Mouse (Mus musculus): ENCODE data around the gene Ern1. TPM values are rescaled to one million over a fixed set of nuclear protein-coding genes. Genes with fewer than 3 reads are reported as not detected.
"Not testable (repeated sequence)": the region's sequence is repeated elsewhere in the genome, so short reads cannot be mapped to it uniquely, and the experiment has no call there.

The Ern1 gene
- polyA plus RNA-seq, 2 experiments = 2.9 to 4.6 TPM

DNA sequence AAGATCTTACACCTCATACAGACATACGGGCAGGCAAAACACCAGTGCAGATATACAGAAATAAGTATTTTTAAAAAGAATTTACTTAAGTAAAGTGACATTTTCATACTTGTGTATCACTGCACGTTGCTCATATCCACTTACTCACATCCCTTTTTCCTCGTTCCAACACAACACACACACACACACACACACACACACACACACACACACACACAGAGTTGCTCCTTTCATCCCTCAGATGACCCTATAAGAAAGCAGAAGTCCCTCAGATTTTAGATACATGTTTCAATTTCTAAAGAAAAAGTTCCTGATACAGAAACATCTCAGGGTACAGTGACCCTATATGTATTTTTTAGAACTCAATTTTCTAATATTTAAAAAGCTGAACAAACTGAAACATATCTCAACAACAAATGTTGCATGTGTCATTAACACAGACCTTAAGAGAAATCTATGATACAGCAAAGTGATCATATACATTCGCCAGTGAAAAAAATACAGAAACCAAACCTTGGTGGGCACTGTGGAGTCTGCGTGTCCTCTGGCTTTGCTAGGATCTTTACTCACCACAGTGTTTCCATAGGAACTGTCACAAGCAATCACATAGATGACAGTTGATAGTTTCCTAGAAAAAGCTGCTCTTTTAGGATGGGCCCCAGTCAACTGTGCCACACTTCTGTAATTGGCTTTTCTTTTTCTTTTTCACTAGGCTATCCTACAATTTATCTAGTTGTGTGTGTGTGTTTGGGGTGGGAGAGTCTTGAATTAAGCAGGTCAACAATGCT, 26.3 kb downstream of the Ern1 start:
- no peaks in the 10 kb centered on the region for H3K27me3 ChIP-seq (ENCODE audit: control insufficient read depth, insufficient read depth, low read length)
- TF ChIP-seq CTCF (IDR thresholded peaks at IDR 0.05; ENCODE audit: low read depth) (no peak), EP300 (IDR thresholded peaks at IDR 0.05; ENCODE audit: low read depth) (no peak)
- H3K27ac ChIP-seq = no peak overlapping the region
- H3K9ac ChIP-seq (replicated peaks) = no peak overlapping the region
- no peaks in the 10 kb centered on the region for H3K9me3 ChIP-seq (ENCODE audit: control insufficient read depth, low read length)
- H3K4me2 ChIP-seq (ENCODE audit: low read depth) = no peak overlapping the region
- 53% methylated on average over 5 of the region's 5 CpGs for WGBS (ENCODE audit: insufficient replicate concordance)
- no peak for ATAC-seq (ENCODE audit: insufficient read depth)
- H3K36me3 ChIP-seq (replicated peaks; ENCODE audit: control insufficient read depth, insufficient read depth, low read depth) = no peaks in the 10 kb centered on the region
- H3K4me3 ChIP-seq (ENCODE audit: insufficient read depth in 1 of 2, low read depth in 2 of 2, low read length in 2 of 2) = no peak overlapping the region
- H3K4me1 ChIP-seq (replicated peaks; ENCODE audit: control insufficient read depth in 2 of 2, insufficient read depth in 2 of 2, low read length in 1 of 2) = peaks cover 12 to 14% of the 10 kb centered on the region in 2 experiments; a peak in 3 of 4 replicates
- no peak for DNase-seq (ENCODE audit: low read depth in 3 of 3, low spot score in 3 of 3)

DNA sequence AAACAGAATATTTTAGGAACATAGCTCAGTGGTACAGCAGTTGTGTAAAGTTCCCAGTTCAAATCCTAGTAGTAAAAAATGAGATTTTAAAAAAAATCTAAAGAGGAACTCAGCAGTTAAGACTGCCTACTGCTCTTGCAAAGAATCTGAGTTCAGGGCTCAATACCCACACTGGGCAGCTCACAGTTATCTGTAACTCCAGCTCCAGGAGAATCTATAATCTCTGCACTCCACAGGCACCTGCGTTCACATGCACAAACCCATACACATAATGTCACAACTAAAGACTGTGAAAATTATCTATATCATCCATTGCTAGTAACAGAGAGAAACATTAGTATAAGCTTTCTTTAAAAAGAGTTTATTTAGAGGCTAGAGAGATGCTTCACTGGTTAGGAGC, 27.0 kb downstream of the Ern1 start:
- Histone ChIP-seq H3K4me2 (ENCODE audit: low read depth) (no peak overlapping the region), H3K36me3 (replicated peaks; ENCODE audit: control insufficient read depth, insufficient read depth, low read depth) (no peaks in the 10 kb centered on the region), H3K4me1 (replicated peaks; ENCODE audit: control insufficient read depth in 2 of 2, insufficient read depth in 2 of 2, low read length in 1 of 2) (peaks cover 12 to 14% of the 10 kb centered on the region in 2 experiments; a peak in 3 of 4 replicates), H3K27ac (no peak overlapping the region), H3K9ac (replicated peaks) (no peak overlapping the region), H3K27me3 (ENCODE audit: control insufficient read depth, insufficient read depth, low read length) (no peaks in the 10 kb centered on the region), H3K9me3 (ENCODE audit: control insufficient read depth, low read length) (no peaks in the 10 kb centered on the region), H3K4me3 (ENCODE audit: insufficient read depth in 1 of 2, low read depth in 2 of 2, low read length in 2 of 2) (no peak overlapping the region)
- no peak for TF ChIP-seq CTCF (IDR thresholded peaks at IDR 0.05; ENCODE audit: low read depth)
- TF ChIP-seq EP300 (IDR thresholded peaks at IDR 0.05; ENCODE audit: low read depth) = no peak
- 19% methylated on average over 1 of the region's 1 CpGs for WGBS (ENCODE audit: insufficient replicate concordance)
- ATAC-seq (ENCODE audit: insufficient read depth) = peak; percentile 35; the same call in 1 of the 2 replicates
- DNase-seq (ENCODE audit: low read depth in 3 of 3, low spot score in 3 of 3) = no peak

GRCm38 (mm10) chr11:106458540-106458939, 29.1 kb downstream of the Ern1 start:
- 62% methylated on average over 4 of the region's 4 CpGs for WGBS (ENCODE audit: insufficient replicate concordance)
- no peak overlapping the region for H3K27ac ChIP-seq
- peaks cover 12 to 14% of the 10 kb centered on the region in 2 experiments; a peak in 3 of 4 replicates for H3K4me1 ChIP-seq (replicated peaks; ENCODE audit: control insufficient read depth in 2 of 2, insufficient read depth in 2 of 2, low read length in 1 of 2)
- no peaks in the 10 kb centered on the region for H3K9me3 ChIP-seq (ENCODE audit: control insufficient read depth, low read length)
- TF ChIP-seq EP300 (IDR thresholded peaks at IDR 0.05; ENCODE audit: low read depth) (no peak), CTCF (IDR thresholded peaks at IDR 0.05; ENCODE audit: low read depth) (no peak)
- H3K27me3 ChIP-seq (ENCODE audit: control insufficient read depth, insufficient read depth, low read length) = no peaks in the 10 kb centered on the region
- H3K4me2 ChIP-seq (ENCODE audit: low read depth) = no peak overlapping the region
- no peak overlapping the region for H3K9ac ChIP-seq (replicated peaks)
- H3K36me3 ChIP-seq (replicated peaks; ENCODE audit: control insufficient read depth, insufficient read depth, low read depth) = no peaks in the 10 kb centered on the region
- ATAC-seq (ENCODE audit: insufficient read depth) (no peak), DNase-seq (ENCODE audit: low read depth in 3 of 3, low spot score in 3 of 3) (no peak)
- H3K4me3 ChIP-seq (ENCODE audit: insufficient read depth in 1 of 2, low read depth in 2 of 2, low read length in 2 of 2) = no peak overlapping the region

GRCm38 (mm10) chr11:106443646-106444045, 44.0 kb downstream of the Ern1 start:
- H3K36me3 ChIP-seq (replicated peaks; ENCODE audit: control insufficient read depth, insufficient read depth, low read depth) = no peaks in the 10 kb centered on the region
- H3K9me3 ChIP-seq (ENCODE audit: control insufficient read depth, low read length) = no peaks in the 10 kb centered on the region
- TF ChIP-seq CTCF (IDR thresholded peaks at IDR 0.05; ENCODE audit: low read depth) (no peak), EP300 (IDR thresholded peaks at IDR 0.05; ENCODE audit: low read depth) (no peak)
- H3K4me3 ChIP-seq (ENCODE audit: insufficient read depth in 1 of 2, low read depth in 2 of 2, low read length in 2 of 2) = no peak overlapping the region
- no peak for DNase-seq (ENCODE audit: low read depth in 3 of 3, low spot score in 3 of 3)
- 28% methylated on average over 3 of the region's 3 CpGs for WGBS (ENCODE audit: insufficient replicate concordance)
- no peak for ATAC-seq (ENCODE audit: insufficient read depth)
- H3K4me2 ChIP-seq (ENCODE audit: low read depth) = no peak overlapping the region
- H3K27ac ChIP-seq = no peak overlapping the region
- no peak overlapping the region for H3K9ac ChIP-seq (replicated peaks)
- peaks cover 13 to 17% of the 10 kb centered on the region in 2 experiments for H3K4me1 ChIP-seq (replicated peaks; ENCODE audit: control insufficient read depth in 2 of 2, insufficient read depth in 2 of 2, low read length in 1 of 2)
- H3K27me3 ChIP-seq (ENCODE audit: control insufficient read depth, insufficient read depth, low read length) = no peaks in the 10 kb centered on the region

- TF ChIP-seq CTCF (IDR thresholded peaks at IDR 0.05; ENCODE audit: low read depth) = peak; percentile 24; the same call in 1 of the 2 replicates
- H3K4me2 ChIP-seq (ENCODE audit: low read depth); H3K4me3 ChIP-seq (ENCODE audit: insufficient read depth in 1 of 2, low read depth in 2 of 2, low read length in 2 of 2); H3K9ac ChIP-seq (replicated peaks); H3K27ac ChIP-seq; DNase-seq (ENCODE audit: low read depth in 3 of 3, low spot score in 3 of 3); H3K9me3 ChIP-seq (ENCODE audit: control insufficient read depth, low read length); ATAC-seq (ENCODE audit: insufficient read depth); H3K27me3 ChIP-seq (ENCODE audit: control insufficient read depth, insufficient read depth, low read length); H3K36me3 ChIP-seq (replicated peaks; ENCODE audit: control insufficient read depth, insufficient read depth, low read depth): not testable (repeated sequence)
- 60% methylated on average over 2 of the region's 2 CpGs for WGBS (ENCODE audit: insufficient replicate concordance)
- H3K4me1 ChIP-seq (replicated peaks; ENCODE audit: control insufficient read depth in 2 of 2, insufficient read depth in 2 of 2, low read length in 1 of 2) = peaks cover 16 to 20% of the 10 kb centered on the region in 2 experiments
These were observed 45.1 kb downstream of the Ern1 start for GRCm38 (mm10) chr11:106442564-106442963.
